Mouse (Mus musculus) bone marrow macrophage, adult 2 months (primary cell): ENCODE data around the gene Tsr2.

Experiments
- CTCF ChIP-seq: IDR thresholded peaks from 2 replicates; pipeline ENCODE4 v1.5.1; 2012; ENCODE audit warnings: low read depth, mild to moderate bottlenecking, low read length, moderate library complexity
- POLR2A ChIP-seq: IDR thresholded peaks from 2 replicates; pipeline ENCODE4 v1.6.1; 2012; ENCODE audit warnings: mild to moderate bottlenecking, low read depth, low read length, borderline replicate concordance

GRCm38 (mm10) chrX:151049661-151050215 lies 46.6 kb downstream of the Tsr2 start:
- TF ChIP-seq CTCF, result no peak
- TF ChIP-seq POLR2A, result no peak
